Mouse (Mus musculus): ENCODE results near the gene Tut1. TPM values are rescaled to one million over a fixed set of nuclear protein-coding genes. Genes with fewer than 3 reads are reported as not detected.
"Not testable (repeated sequence)": the region's sequence is repeated elsewhere in the genome, so short reads cannot be mapped to it uniquely, and the experiment has no call there.

The Tut1 gene
- polyA plus RNA-seq, 1 experiment from 2014 or later = 27.2 TPM

- peak; percentile 100 for ATAC-seq (ENCODE audit: insufficient number of reproducible peaks, insufficient read depth, low FRiP score, low read depth)
- H3K36me3 ChIP-seq (ENCODE audit: control insufficient read depth, insufficient read depth, low read length) = peaks cover 59% of the 10 kb centered on the region
- H3K9me3 ChIP-seq (ENCODE audit: control insufficient read depth, low read depth, low read length) = no peaks in the 10 kb centered on the region
- H3K9ac ChIP-seq (replicated peaks; ENCODE audit: low read depth, low read length) = peak within 1 kb of the TSS; percentile 93
- peak within 1 kb of the TSS; percentile 74 for H3K4me2 ChIP-seq (replicated peaks; ENCODE audit: low read depth, low read length)
- no peaks in the 10 kb centered on the region for H3K27me3 ChIP-seq (ENCODE audit: control insufficient read depth, insufficient read depth, low read length)
- peak within 1 kb of the TSS; percentile 93 for H3K27ac ChIP-seq (ENCODE audit: low read length)
- peak within 1 kb of the TSS; percentile 89 for H3K4me3 ChIP-seq (ENCODE audit: low read depth, low read length)
- peaks cover 10% of the 10 kb centered on the region; the same call in 1 of the 2 replicates for H3K4me1 ChIP-seq (ENCODE audit: control insufficient read depth, insufficient read depth, low read length)
- WGBS = under 1% methylated on average over 52 of the region's 52 CpGs
Measured at GRCm38 (mm10) chr19:8966590-8967372, 13.1 kb downstream of the Tut1 start, which contains the start of gene Eef1g. TSS of gene Eef1g (plus strand) at chr19:8967041.

GRCm38 (mm10) chr19:8967373-8967743 is 13.7 kb downstream of the Tut1 start:
- peak overlapping the region; percentile 61 for H3K4me2 ChIP-seq (replicated peaks; ENCODE audit: low read depth, low read length)
- WGBS = under 1% methylated on average over 8 of the region's 8 CpGs
- H3K9ac ChIP-seq (replicated peaks; ENCODE audit: low read depth, low read length) = peak overlapping the region; percentile 93
- H3K4me1 ChIP-seq (ENCODE audit: control insufficient read depth, insufficient read depth, low read length) = peaks cover 10% of the 10 kb centered on the region; the same call in 1 of the 2 replicates
- no peak for ATAC-seq (ENCODE audit: insufficient number of reproducible peaks, insufficient read depth, low FRiP score, low read depth)
- peak overlapping the region; percentile 89 for H3K4me3 ChIP-seq (ENCODE audit: low read depth, low read length)
- H3K27me3 ChIP-seq (ENCODE audit: control insufficient read depth, insufficient read depth, low read length) = no peaks in the 10 kb centered on the region
- no peaks in the 10 kb centered on the region for H3K9me3 ChIP-seq (ENCODE audit: control insufficient read depth, low read depth, low read length)
- H3K27ac ChIP-seq (ENCODE audit: low read length) = peak overlapping the region; percentile 83
- H3K36me3 ChIP-seq (ENCODE audit: control insufficient read depth, insufficient read depth, low read length) = peaks cover 63% of the 10 kb centered on the region

GRCm38 (mm10) chr19:8967893-8968292 is 14.2 kb downstream of the Tut1 start:
- H3K4me1 ChIP-seq (ENCODE audit: control insufficient read depth, insufficient read depth, low read length) = peaks cover 10% of the 10 kb centered on the region; the same call in 1 of the 2 replicates
- peaks cover 63% of the 10 kb centered on the region for H3K36me3 ChIP-seq (ENCODE audit: control insufficient read depth, insufficient read depth, low read length)
- no peaks in the 10 kb centered on the region for H3K27me3 ChIP-seq (ENCODE audit: control insufficient read depth, insufficient read depth, low read length)
- no peaks in the 10 kb centered on the region for H3K9me3 ChIP-seq (ENCODE audit: control insufficient read depth, low read depth, low read length)
- no peak overlapping the region; the same call in 1 of the 2 replicates for H3K27ac ChIP-seq (ENCODE audit: low read length)
- peak overlapping the region; percentile 89 for H3K4me3 ChIP-seq (ENCODE audit: low read depth, low read length)
- peak overlapping the region; percentile 93 for H3K9ac ChIP-seq (replicated peaks; ENCODE audit: low read depth, low read length)
- H3K4me2 ChIP-seq (replicated peaks; ENCODE audit: low read depth, low read length) = peak overlapping the region; percentile 61
- ATAC-seq (ENCODE audit: insufficient number of reproducible peaks, insufficient read depth, low FRiP score, low read depth) = no peak
- 11% methylated on average over 9 of the region's 9 CpGs for WGBS

DNA sequence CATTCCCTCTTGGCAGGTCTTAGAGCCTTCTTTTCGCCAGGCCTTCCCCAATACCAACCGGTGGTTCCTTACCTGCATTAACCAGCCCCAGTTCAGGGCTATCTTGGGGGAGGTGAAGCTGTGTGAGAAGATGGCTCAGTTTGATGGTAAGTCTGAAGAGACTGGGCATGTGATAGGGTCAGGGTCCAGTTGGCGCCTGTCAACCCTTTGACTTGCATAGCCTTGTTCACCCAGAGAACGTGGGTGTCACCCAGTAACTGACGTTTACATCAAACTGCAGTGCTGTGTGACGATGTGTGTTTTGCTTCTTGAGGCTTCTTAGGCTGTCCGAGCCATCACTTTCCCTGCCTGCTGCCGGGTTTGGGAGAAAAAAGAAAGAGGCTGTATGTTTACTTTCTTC is 18.8 kb downstream of the Tut1 start:
- H3K9me3 ChIP-seq (ENCODE audit: control insufficient read depth, low read depth, low read length); H3K4me3 ChIP-seq (ENCODE audit: low read depth, low read length); H3K4me2 ChIP-seq (replicated peaks; ENCODE audit: low read depth, low read length); H3K9ac ChIP-seq (replicated peaks; ENCODE audit: low read depth, low read length); H3K27me3 ChIP-seq (ENCODE audit: control insufficient read depth, insufficient read depth, low read length); ATAC-seq (ENCODE audit: insufficient number of reproducible peaks, insufficient read depth, low FRiP score, low read depth); H3K4me1 ChIP-seq (ENCODE audit: control insufficient read depth, insufficient read depth, low read length); H3K27ac ChIP-seq (ENCODE audit: low read length): not testable (repeated sequence)
- 85% methylated on average over 8 of the region's 8 CpGs for WGBS
- H3K36me3 ChIP-seq (ENCODE audit: control insufficient read depth, insufficient read depth, low read length) = peaks cover 81% of the 10 kb centered on the region

DNA sequence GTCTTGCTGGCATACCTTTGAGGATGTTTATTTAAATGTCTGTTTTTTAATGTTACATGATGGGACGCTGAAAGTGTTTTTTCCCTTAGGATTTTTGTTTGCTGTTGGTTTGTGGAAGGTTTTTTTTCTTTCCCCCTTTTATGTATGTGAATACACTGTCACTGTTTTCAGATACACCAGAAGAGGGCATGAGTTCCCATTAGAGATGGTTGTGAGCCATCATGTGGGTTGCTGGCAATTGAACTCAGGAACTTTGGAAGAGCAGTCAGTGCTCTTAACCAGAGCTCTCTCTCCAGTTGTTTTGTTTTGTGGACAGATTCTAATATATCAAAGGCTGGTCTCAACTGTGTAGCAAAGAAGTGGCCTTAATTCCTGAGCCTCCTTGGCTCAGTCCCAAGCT is 21.0 kb downstream of the Tut1 start:
- no peak overlapping the region for H3K4me3 ChIP-seq (ENCODE audit: low read depth, low read length)
- 90% methylated on average over 1 of the region's 1 CpGs for WGBS
- no peak overlapping the region for H3K27ac ChIP-seq (ENCODE audit: low read length)
- H3K9me3 ChIP-seq (ENCODE audit: control insufficient read depth, low read depth, low read length) = no peaks in the 10 kb centered on the region
- H3K4me2 ChIP-seq (replicated peaks; ENCODE audit: low read depth, low read length) = no peak overlapping the region
- no peaks in the 10 kb centered on the region; the same call in 1 of the 2 replicates for H3K4me1 ChIP-seq (ENCODE audit: control insufficient read depth, insufficient read depth, low read length)
- no peak for ATAC-seq (ENCODE audit: insufficient number of reproducible peaks, insufficient read depth, low FRiP score, low read depth)
- H3K36me3 ChIP-seq (ENCODE audit: control insufficient read depth, insufficient read depth, low read length) = peaks cover 96% of the 10 kb centered on the region
- H3K27me3 ChIP-seq (ENCODE audit: control insufficient read depth, insufficient read depth, low read length) = no peaks in the 10 kb centered on the region
- H3K9ac ChIP-seq (replicated peaks; ENCODE audit: low read depth, low read length) = no peak overlapping the region

- 91% methylated on average over 2 of the region's 2 CpGs for WGBS
- peaks cover 92% of the 10 kb centered on the region for H3K36me3 ChIP-seq (ENCODE audit: control insufficient read depth, insufficient read depth, low read length)
- no peak overlapping the region for H3K4me2 ChIP-seq (replicated peaks; ENCODE audit: low read depth, low read length)
- no peak overlapping the region for H3K4me3 ChIP-seq (ENCODE audit: low read depth, low read length)
- no peak overlapping the region for H3K27ac ChIP-seq (ENCODE audit: low read length)
- H3K4me1 ChIP-seq (ENCODE audit: control insufficient read depth, insufficient read depth, low read length) = no peaks in the 10 kb centered on the region; the same call in 1 of the 2 replicates
- ATAC-seq (ENCODE audit: insufficient number of reproducible peaks, insufficient read depth, low FRiP score, low read depth) = no peak
- no peaks in the 10 kb centered on the region for H3K9me3 ChIP-seq (ENCODE audit: control insufficient read depth, low read depth, low read length)
- H3K9ac ChIP-seq (replicated peaks; ENCODE audit: low read depth, low read length) = no peak overlapping the region
- H3K27me3 ChIP-seq (ENCODE audit: control insufficient read depth, insufficient read depth, low read length) = no peaks in the 10 kb centered on the region
Measured at GRCm38 (mm10) chr19:8975491-8975890, 21.8 kb downstream of the Tut1 start.

- Histone ChIP-seq H3K27ac (ENCODE audit: low read length) (no peak overlapping the region), H3K27me3 (ENCODE audit: control insufficient read depth, insufficient read depth, low read length) (no peaks in the 10 kb centered on the region)
- whole genome bisulfite sequencing = 34% methylated on average over 3 of the region's 3 CpGs
Measured at GRCm38 (mm10) chr19:8976535-8976934, 22.9 kb downstream of the Tut1 start.

DNA sequence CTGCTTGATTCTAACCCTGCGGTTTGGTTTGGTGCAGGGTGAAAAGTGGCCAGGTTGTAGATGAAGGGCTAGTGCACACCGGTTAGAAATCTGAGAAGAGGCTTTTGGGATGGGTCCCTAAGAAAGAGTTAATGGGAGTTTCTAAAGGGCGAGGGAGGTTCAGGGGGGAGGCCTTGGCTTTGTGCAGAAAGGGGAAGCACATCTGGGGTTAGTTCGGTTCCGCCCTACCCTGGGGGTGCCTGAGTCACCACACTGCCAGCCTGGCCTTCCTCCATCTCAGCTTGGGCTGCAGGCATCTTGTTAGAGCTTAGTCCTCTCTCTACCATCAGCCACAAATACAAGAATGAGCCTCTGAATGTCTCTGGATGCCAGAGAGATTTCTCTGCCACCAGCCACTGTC is 27.1 kb downstream of the Tut1 start:
- no peak overlapping the region for H3K4me2 ChIP-seq (replicated peaks; ENCODE audit: low read depth, low read length)
- H3K27ac ChIP-seq (ENCODE audit: low read length) = peak overlapping the region; percentile 45; the same call in 1 of the 2 replicates
- no peaks in the 10 kb centered on the region for H3K9me3 ChIP-seq (ENCODE audit: control insufficient read depth, low read depth, low read length)
- 46% methylated on average over 5 of the region's 5 CpGs for WGBS
- peaks cover 40% of the 10 kb centered on the region for H3K36me3 ChIP-seq (ENCODE audit: control insufficient read depth, insufficient read depth, low read length)
- no peaks in the 10 kb centered on the region for H3K27me3 ChIP-seq (ENCODE audit: control insufficient read depth, insufficient read depth, low read length)
- no peak for ATAC-seq (ENCODE audit: insufficient number of reproducible peaks, insufficient read depth, low FRiP score, low read depth)
- no peak overlapping the region for H3K4me3 ChIP-seq (ENCODE audit: low read depth, low read length)
- peaks cover 32% of the 10 kb centered on the region for H3K4me1 ChIP-seq (ENCODE audit: control insufficient read depth, insufficient read depth, low read length)
- no peak overlapping the region for H3K9ac ChIP-seq (replicated peaks; ENCODE audit: low read depth, low read length)

More at GRCm38 (mm10) chr19:8976535-8976934, 22.9 kb downstream of the Tut1 start:
- Histone ChIP-seq H3K36me3 (ENCODE audit: control insufficient read depth, insufficient read depth, low read length) (peaks cover 82% of the 10 kb centered on the region), H3K4me2 (replicated peaks; ENCODE audit: low read depth, low read length) (no peak overlapping the region), H3K4me3 (ENCODE audit: low read depth, low read length) (no peak overlapping the region), H3K9ac (replicated peaks; ENCODE audit: low read depth, low read length) (no peak overlapping the region), H3K9me3 (ENCODE audit: control insufficient read depth, low read depth, low read length) (no peaks in the 10 kb centered on the region), H3K4me1 (ENCODE audit: control insufficient read depth, insufficient read depth, low read length) (no peaks in the 10 kb centered on the region; the same call in 1 of the 2 replicates)
- peak; percentile 69; the same call in 1 of the 2 replicates for ATAC-seq (ENCODE audit: insufficient number of reproducible peaks, insufficient read depth, low FRiP score, low read depth)

All from stomach, embryonic 14.5 days (tissue).